Comparison of ENCODE assay signal across 28 mouse cellular contexts in the genomic region with DNA sequence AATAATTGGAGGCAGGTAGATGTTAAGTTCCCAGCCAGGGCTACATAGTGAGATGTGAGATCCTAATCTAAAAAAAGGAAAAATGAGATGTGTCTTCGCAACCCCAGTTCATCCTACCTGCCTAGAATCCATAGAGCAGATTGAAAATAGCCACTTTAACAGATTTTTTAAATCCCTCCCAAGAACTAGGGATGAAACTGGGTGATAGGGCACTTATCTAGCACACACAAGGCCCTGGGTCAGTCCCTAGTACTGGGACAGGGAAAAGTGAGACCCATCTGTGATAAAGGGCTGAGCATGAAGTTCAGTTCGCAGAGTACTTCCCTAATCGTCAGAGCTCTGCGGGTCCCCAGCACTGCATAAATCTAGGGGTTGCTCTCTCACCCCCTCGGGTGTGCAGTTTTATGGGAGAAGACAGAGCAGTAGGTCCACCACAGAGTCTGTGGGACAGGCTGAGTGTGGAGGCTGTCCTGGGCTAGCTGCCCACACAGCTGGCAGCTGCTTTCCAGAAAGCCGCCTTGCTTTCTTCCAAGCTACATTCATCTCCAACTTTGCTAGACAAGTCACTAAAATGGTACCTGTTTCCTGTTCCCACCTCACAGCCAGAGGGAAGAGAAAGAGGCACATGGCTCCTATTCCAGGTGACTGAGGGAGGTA. TPM values are rescaled to one million over a fixed set of nuclear protein-coding genes. Genes with fewer than 3 reads are reported as not detected.
A peak's percentile ranks its signal among the peaks of the same experiment; 100 is the strongest.
DNase-seq lines count a peak whose midpoint lies in the region; ATAC-seq and TF ChIP-seq lines count a peak whose summit lies in the region.
"Had no signal": no experiment of that assay in that cellular context is flagged by ENCODE, and none has a peak within 500 bp of the region (broad histone marks: within the 10 kb centered on the region; RNA-seq: fewer than 3 reads in every experiment).

No protein-coding gene starts in this region.

- TF ChIP-seq CTCF in lung, postnatal 0 days (IDR thresholded peaks at IDR 0.05): no peak

- H3K9ac ChIP-seq in lung, postnatal 0 days (replicated peaks; ENCODE audit: low read depth): no peak overlapping the region
- H3K9ac ChIP-seq: embryonic facial prominence, embryonic 15.5 days; forebrain, embryonic 12.5 days; heart, embryonic 12.5 days; hindbrain, embryonic 15.5 days; kidney, embryonic 15.5 days; liver, embryonic 15.5 days had no signal

- no peak overlapping the region for H3K4me2 ChIP-seq in lung, postnatal 0 days (replicated peaks; ENCODE audit: low read depth, low read length)
- H3K4me2 ChIP-seq: embryonic facial prominence, embryonic 15.5 days; forebrain, embryonic 12.5 days; heart, embryonic 12.5 days; hindbrain, embryonic 15.5 days; kidney, embryonic 15.5 days; liver, embryonic 15.5 days; midbrain, embryonic 11.5 days had no signal

- peaks cover 15% of the 10 kb centered on the region for H3K4me1 ChIP-seq in lung, postnatal 0 days (ENCODE audit: insufficient read depth, low read depth, low read length)

- no peak for DNase-seq in frontal cortex, postnatal 10 days (ENCODE audit: low spot score in 2 of 2)
- DNase-seq in kidney, postnatal 10 days: peak; percentile 55
- DNase-seq in kidney, adult 9 months: no peak
- peak; percentile 12 for DNase-seq in lung, postnatal 14 days
- DNase-seq in lung, postnatal 0 days (ENCODE audit: low spot score): no peak
- DNase-seq in naive thymus-derived CD4-positive, alpha-beta T cell, adult 2 months (ENCODE audit: low read depth): peak; percentile 2
- DNase-seq: adrenal gland, postnatal 36 days; cerebellum, adult 2 months; cerebellum, postnatal 25 days; heart, adult 18-20 months; kidney, adult 11 months; layer of hippocampus, postnatal 36 days; retina, postnatal 1 day; right cerebral cortex, postnatal 14 days; thymus, postnatal 4 days had no signal

- WGBS in lung, postnatal 0 days: 78% methylated on average over 6 of the region's 6 CpGs

- no peak overlapping the region for H3K27ac ChIP-seq in lung, postnatal 0 days (ENCODE audit: low read length)
- H3K27ac ChIP-seq: embryonic facial prominence, embryonic 10.5 days; embryonic facial prominence, embryonic 15.5 days; hindbrain, embryonic 10.5 days; hindbrain, embryonic 15.5 days; kidney, embryonic 15.5 days; liver, embryonic 15.5 days had no signal

- no peaks in the 10 kb centered on the region for H3K27me3 ChIP-seq in lung, postnatal 0 days (replicated peaks; ENCODE audit: insufficient read depth, low read length)
- H3K27me3 ChIP-seq: embryonic facial prominence, embryonic 15.5 days; forebrain, embryonic 12.5 days; heart, embryonic 12.5 days; hindbrain, embryonic 15.5 days; kidney, embryonic 15.5 days; liver, embryonic 15.5 days had no signal

- no peaks in the 10 kb centered on the region for H3K9me3 ChIP-seq in lung, postnatal 0 days (ENCODE audit: low read length)
- H3K9me3 ChIP-seq: embryonic facial prominence, embryonic 10.5 days; embryonic facial prominence, embryonic 15.5 days; forebrain, embryonic 12.5 days; heart, embryonic 12.5 days; hindbrain, embryonic 10.5 days; hindbrain, embryonic 15.5 days; kidney, embryonic 15.5 days; liver, embryonic 15.5 days had no signal

- peak; percentile 58; the same call in 1 of the 2 replicates for ATAC-seq in frontal cortex, adult (ENCODE audit: low TSS enrichment)
- no peak for ATAC-seq in lung, postnatal 0 days
- ATAC-seq: inflammation-experienced regulatory T-cells, adult 6 months had no signal

- H3K4me3 ChIP-seq in lung, postnatal 0 days (ENCODE audit: low read depth, low read length): no peak overlapping the region
- H3K4me3 ChIP-seq: embryonic facial prominence, embryonic 10.5 days; embryonic facial prominence, embryonic 15.5 days; forebrain, embryonic 12.5 days; heart, embryonic 12.5 days; hindbrain, embryonic 10.5 days; hindbrain, embryonic 15.5 days; kidney, embryonic 15.5 days; liver, embryonic 15.5 days; myocyte had no signal

- no peaks in the 10 kb centered on the region for H3K36me3 ChIP-seq in lung, postnatal 0 days (ENCODE audit: insufficient read depth, low read length)
- H3K36me3 ChIP-seq: hindbrain, embryonic 15.5 days had no signal

- no peak for TF ChIP-seq EP300 in lung, postnatal 0 days (IDR thresholded peaks at IDR 0.05)

RNA-seq across cellular contexts. Expression of a gene that starts 8.8 kb away (rescaled TPM):
- polyA plus RNA-seq in lung, postnatal 0 days (2015; fragmentation: Nextera tagmentation; extraction: Ambion mirVana): 13.7 and 15.1 TPM in 2 replicates

RNA-seq across cellular contexts. Expression of a gene that starts 9.1 kb away (rescaled TPM):
- 4.1 and 5.5 TPM in 2 replicates for polyA plus RNA-seq in lung, postnatal 0 days (2015; fragmentation: Nextera tagmentation; extraction: Ambion mirVana)

RNA-seq across cellular contexts. Expression of a gene that starts 14.3 kb away (rescaled TPM):
- 271 and 290 TPM in 2 replicates for polyA plus RNA-seq in lung, postnatal 0 days (2015; fragmentation: Nextera tagmentation; extraction: Ambion mirVana)

RNA-seq across cellular contexts. Expression of a gene that starts 38.3 kb away (rescaled TPM):
- polyA plus RNA-seq in lung, postnatal 0 days (2015; fragmentation: Nextera tagmentation; extraction: Ambion mirVana): 0.49 and 0.65 TPM in 2 replicates
- polyA plus RNA-seq: midbrain, postnatal 0 days had no signal

Comparison
In these comparisons a context has a peak if more than half of its experiments do, and no peak if none do; other contexts are left out.
1. DNase-seq: peak in kidney, postnatal 10 days (single experiment), lung, postnatal 14 days (single experiment) and naive thymus-derived CD4-positive, alpha-beta T cell, adult 2 months (single experiment); none in frontal cortex, postnatal 10 days (0 of 2), kidney, adult 9 months (single experiment) and lung, postnatal 0 days (single experiment).